Mouse (Mus musculus) cerebellum, adult 9-10 months (tissue): Measurements from ENCODE around the gene Acot2.

Source experiments
- DNase-seq: peaks from one replicate; pipeline ENCODE4 v3.0.0; 2022

Acot2 gene

DNA sequence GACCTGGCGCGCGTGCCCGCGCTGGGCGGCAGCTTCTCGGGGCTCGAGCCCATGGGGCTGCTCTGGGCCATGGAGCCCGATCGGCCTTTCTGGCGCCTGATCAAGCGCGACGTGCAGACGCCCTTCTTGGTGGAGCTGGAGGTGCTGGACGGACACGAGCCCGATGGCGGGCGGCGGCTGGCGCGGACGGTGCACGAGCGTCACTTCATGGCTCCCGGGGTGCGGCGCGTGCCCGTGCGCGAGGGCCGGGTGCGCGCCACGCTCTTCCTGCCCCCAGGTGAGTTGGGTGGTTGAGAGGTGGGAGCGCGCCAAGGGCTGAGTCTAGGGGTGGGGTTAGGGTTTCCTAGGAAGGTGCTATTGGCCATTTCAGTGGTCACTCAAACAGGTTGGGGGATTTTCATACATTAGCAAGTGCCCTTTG is 51.0 kb downstream of the Acot2 start, which contains the start of gene Gm49366:
Gene Gm49366, plus strand, starts transcription at position 245 of the 421 bp plus-strand sequence.
- DNase-seq: peak; percentile 66

DNA sequence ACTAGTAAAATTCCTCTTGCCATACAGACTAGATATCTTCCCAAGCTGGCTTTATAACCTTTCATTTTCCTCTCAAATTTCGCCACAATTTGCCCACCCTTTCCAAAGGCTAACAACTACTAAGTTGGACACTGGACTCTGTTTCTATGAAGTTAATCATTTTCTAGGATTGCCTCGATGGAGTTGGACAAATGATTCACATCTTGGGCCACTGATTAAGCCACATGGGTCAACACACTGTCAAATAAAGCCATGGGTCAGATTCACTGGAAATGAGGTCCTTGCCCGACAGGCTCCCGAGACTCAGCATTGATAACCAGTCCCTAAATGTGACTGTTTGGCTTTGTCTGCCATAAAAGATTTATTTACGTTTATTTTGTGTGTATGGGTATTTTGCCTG is 54.6 kb downstream of the Acot2 start:
- DNase-seq: no peak
